Mouse (Mus musculus): ENCODE measurements around the gene Armc2.

Armc2 gene

DNA sequence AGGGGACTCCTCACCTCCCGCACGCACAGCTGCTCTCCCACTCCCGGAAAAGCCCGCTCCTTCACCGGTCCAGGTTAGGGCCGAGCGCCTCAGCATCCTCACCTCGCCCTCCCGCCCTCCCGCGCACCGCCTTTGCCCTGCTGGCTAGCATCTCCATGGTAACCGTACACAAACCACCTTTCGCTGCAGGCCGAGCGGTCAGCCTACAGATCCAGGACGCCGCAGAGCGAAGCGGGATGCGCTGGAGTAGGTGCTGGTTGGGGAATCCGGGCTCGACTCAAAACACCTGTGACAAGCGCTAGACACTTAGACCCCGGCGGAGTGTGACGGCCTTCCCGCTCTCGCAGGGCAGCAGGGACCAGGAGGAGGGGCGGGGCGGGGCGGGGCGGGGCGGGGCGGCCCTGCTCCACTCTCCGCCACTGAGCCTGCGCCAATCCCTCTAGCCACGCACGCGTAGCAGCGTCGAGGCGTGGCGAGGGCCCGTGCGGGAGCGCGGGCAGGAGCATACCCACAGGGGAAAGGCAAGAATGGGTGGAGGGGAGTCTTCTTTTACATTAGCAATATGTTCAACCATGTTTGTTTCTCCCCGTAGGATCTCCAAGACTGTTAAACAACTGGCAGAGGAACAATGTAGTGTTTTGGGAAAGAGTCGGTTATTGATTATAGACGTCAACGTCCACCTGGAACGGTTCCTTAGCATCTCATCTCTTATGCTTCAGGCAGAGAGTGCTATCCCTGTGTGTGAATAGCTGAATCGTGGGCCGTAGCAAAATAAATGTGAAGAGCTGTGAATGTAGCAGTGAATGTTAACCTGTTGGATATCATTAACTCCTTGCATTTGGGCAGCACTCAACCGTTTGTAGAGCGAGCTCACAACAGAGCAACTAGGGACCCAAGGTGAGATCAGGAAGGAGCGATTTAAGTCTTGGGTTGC lies at the start of gene Armc2:
Armc2 (minus strand) TSS at position 427 of the 934 bp plus-strand sequence.
- DNase-seq: peak; percentile 76

DNA sequence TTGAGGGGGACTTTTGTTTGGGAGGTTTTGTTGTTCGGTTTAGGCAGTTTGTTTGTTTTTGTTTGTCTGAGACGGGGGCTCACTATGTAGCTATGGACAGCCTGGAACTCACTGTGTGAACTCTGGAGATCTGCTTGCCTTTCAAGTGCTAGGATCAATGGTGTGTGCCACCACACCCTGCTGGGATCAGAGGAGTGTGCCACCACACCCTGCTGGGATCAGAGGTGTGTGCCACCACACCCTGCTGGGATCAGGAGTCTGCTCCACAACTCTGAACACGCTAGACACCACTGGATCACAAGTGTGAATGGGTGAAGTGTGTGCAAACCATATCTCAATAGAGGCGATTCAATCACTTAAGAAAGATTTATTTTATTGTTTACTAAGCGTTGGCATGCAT lies 46.2 kb upstream of the Armc2 start:
- no peak for DNase-seq

DNA sequence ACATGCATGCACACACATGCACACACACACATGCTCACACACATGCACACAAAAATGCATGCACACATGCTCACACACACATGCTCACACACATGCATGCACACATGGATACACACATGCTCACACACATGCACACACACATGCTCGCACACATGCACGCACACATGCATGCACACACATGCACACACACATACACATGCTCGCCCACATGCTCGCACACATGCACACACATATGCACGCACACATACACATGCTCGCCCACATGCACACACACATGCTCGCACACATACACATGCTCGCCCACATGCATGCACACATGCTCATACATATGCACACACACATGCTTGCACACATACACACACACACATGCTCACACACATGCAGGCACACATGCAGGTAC lies 41.3 kb upstream of the Armc2 start:
- DNase-seq: no peak

DNA sequence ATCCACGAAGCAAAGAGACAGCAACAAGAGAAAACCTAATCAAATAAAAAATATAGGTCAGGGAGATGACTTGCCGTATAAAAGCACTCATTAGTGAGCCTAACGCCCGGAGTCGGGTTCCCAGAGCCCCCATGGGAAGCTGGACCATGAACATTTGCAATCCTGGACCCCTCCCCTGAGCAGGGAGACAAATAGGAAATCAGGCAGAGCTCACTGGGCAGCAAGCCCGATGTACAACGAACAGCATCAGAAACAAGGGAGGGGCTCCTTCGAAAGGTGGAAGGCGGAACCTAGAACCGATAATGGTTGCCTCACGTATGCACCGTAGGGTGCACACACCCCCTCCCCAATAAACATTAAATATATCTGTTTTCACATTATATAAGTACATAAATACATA lies 39.5 kb upstream of the Armc2 start:
- DNase-seq: no peak

GRCm38 (mm10) chr10:42057231-42057601 lies 39.0 kb upstream of the Armc2 start:
- DNase-seq: no peak

DNA sequence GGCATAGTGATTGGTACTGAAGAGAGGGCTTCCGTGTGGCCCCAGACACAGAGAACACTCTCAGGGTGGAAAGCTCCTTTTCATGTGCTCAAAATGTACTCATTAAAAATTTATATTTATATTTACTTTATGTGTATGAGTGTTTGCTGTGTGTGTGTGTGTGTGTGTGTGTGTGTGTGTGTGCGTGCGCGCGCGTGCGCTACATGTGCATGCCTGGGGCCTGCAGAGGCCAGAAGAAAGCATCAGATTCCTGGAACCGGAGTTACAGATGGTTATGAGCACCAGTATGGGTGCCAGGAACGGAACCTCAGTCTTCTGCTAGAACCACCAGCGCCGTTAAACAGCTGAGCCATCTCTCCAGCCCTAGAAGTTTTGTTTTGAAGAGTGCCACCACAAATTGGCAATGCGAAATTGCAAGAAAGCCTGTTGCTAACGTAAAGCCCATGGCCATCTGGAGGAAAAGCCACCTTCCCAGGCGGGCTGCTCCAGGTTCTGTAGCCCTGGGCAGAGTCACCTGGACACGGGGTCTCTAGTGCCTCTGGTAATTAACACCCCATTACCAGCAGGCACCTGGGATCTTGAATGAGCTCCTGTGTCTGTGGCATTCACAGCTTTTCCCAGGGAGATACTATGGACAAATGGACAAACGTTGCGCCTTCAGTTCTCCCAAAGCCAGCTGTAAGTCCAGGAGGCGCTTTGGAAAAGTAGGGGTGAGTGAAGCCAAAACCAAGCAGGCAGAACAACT lies 38.4 kb upstream of the Armc2 start:
- no peak for DNase-seq

- no peak for DNase-seq
Measured at GRCm38 (mm10) chr10:42055224-42056165, 37.3 kb upstream of the Armc2 start.

GRCm38 (mm10) chr10:42051069-42051468 lies 32.8 kb upstream of the Armc2 start:
- no peak for DNase-seq

DNA sequence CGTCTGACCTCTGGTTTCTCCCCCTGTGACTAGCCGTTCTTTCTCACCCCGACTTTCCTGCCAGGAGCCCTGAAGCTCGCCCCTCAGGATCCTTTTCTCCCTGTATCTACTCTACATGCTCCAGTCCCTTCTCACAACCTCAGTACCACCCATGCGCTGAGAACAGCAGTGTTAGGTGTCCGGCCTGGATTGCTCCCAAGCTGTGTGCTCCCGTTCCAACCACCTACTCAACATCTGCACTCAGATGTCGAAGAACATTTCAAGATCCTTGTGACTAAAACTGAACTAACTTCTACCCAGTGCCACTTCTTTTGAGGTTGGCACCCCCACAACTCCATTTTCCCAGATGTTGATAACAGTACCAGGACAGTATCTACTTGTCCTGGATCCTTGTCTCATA lies 30.4 kb upstream of the Armc2 start:
- DNase-seq: no peak

GRCm38 (mm10) chr10:42044574-42044973 lies 26.3 kb upstream of the Armc2 start:
- DNase-seq: no peak

DNA sequence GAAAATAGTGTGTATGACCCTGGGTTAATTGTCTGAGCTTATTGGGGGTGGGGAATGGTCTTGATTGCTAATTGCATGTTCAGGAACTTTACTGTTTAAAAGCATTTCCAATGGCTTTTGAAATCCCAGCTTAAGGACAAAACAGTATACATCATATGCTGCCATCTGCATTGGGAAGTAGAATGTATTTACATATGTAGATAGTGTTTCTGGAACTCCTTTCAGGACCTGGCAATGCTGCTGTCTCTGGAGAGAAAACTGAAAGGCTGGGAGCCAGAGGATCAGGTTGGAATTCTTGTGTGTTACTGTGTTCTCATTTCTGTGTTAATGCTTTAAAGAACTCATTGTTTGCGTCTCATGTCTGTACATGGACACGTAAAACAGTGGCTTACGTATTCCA lies 25.1 kb upstream of the Armc2 start:
- DNase-seq: no peak

GRCm38 (mm10) chr10:42042881-42043280 lies 24.6 kb upstream of the Armc2 start:
- no peak for DNase-seq

DNA sequence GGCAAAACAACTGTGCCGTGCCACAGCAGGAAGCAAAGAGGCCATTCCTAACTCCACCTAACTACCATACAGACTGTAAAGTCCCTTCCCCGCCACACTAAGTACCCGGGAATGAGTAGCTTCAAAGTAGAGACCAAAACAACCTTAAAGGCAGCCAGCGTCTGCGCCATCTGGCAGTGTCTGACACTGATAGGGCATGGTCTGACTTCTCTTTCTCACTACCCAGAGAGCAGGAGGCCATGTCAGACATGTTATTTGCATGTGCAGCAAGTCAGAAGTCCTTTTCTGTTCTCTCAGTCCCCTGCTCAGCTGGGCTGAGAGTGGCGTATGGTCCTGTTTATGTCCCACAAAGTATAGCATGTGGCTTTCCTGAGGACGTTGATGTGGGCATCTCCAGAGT lies 23.8 kb upstream of the Armc2 start:
- DNase-seq: no peak

GRCm38 (mm10) chr10:42038571-42038970 lies 20.3 kb upstream of the Armc2 start:
- no peak for DNase-seq

GRCm38 (mm10) chr10:42037301-42037870 lies 19.1 kb upstream of the Armc2 start:
- no peak for DNase-seq

DNA sequence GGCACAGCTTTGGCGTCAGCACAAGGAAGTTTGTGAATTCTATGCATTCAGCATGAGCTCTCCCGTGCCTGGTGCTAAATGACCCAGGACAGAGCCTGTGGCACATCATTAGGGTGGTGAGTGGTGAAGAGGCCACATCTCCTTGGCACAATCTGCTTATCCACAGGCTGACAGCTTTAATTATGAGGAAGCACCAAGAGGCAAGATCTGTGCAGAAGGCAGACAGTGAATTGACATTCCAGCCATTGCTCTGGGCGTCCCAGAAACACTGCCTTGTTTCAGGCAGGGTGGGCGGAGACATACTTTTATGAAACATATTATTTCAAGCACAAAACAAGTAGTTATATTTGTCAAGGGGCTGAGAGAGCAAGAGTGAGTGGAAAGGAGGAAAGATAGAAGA lies 18.6 kb upstream of the Armc2 start:
- no peak for DNase-seq

DNA sequence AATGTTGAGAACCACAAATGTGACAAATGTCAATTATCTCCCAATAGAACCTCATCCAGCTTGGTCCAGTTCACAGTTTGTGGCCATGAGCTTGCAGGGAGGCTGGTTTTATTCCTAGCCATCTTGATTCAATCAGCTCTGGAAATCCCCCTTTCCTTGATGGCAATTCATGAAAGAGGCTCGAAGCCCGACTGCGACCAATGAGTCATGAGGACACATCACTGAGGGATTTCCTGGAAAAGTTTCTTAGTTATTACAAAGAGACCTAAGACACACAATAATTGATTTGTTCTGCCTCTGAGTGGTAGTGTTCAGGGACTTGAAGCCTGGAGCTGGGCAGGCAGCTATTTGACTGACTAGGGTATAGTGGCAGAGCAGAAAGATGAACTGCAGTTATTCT lies 15.3 kb upstream of the Armc2 start:
- no peak for DNase-seq

- DNase-seq: peak; percentile 68
Measured at GRCm38 (mm10) chr10:42031021-42031420, 12.8 kb upstream of the Armc2 start.

DNA sequence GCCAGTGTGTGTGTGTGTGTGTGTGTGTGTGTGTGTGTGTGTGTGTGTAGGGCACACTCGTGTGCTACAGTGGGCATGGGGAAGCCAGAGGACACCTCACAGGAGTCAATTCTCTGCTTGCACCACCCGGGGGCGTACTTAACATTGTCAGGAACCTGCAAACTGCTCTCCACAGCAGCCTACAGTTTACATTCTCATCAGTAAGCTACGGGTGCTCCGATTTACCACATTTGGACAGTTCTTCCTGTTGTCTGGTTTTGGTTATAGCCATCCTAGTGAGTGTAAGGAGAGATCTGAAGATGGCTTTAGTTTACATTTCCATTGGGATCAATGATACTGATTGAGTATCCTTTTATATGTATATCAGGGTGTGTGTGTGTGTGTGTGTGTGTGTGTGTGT lies 11.3 kb upstream of the Armc2 start:
- DNase-seq: no peak

GRCm38 (mm10) chr10:42027337-42027736 lies 9.1 kb upstream of the Armc2 start:
- DNase-seq: no peak

- DNase-seq: no peak
Measured at GRCm38 (mm10) chr10:42024406-42024805, 6.2 kb upstream of the Armc2 start.

DNA sequence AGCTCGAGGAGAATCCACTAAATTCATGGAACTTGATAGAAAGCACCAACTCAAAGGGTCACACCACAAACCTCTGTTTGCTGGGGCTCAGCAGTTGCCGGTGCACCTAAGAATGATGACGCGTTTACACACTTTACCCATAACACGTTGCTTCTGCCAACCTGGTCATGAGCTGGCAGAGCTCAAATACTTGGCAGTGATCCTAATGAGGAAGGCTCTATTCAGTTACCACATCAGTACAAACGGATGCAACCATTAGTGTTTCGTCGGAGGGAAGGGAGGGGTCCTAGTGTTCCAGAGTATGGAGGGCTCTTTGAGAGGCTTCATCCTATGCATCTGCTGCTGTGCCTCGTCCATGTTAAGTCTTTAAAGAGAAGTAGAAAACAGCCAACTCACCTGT lies 3.3 kb upstream of the Armc2 start:
- DNase-seq: no peak

GRCm38 (mm10) chr10:42014086-42014485 lies 4.2 kb downstream of the Armc2 start:
- DNase-seq: no peak

Data from right cerebral cortex, postnatal 4 days (tissue).